Mouse (Mus musculus) thymus, adult 2 months (tissue): ENCODE data around the gene Haus7. TPM values are rescaled to one million over a fixed set of nuclear protein-coding genes. Genes with fewer than 3 reads are reported as not detected.
"Not testable (repeated sequence)": the region's sequence is repeated elsewhere in the genome, so short reads cannot be mapped to it uniquely, and the experiment has no call there.

Experiments
- DNase-seq: peaks from one replicate; pipeline ENCODE4 v3.0.0; 2021
- H3K27ac ChIP-seq: fragments of 200-500 bp; 2 replicates; pipeline ENCODE4 v1.5.1; 2012; ENCODE audit warnings: low read length, control low read depth; ENCODE audit not compliant: control insufficient read depth, insufficient read depth
- H3K27me3 ChIP-seq: fragments of 200-500 bp; 2 replicates; pipeline ENCODE4 v1.6.1; 2012; ENCODE audit warnings: mild to moderate bottlenecking, low read length, moderate library complexity, mixed read lengths; ENCODE audit not compliant: control insufficient read depth, insufficient read depth
- H3K36me3 ChIP-seq: fragments of 200-500 bp; 2 replicates; pipeline ENCODE4 v1.6.1; 2012; ENCODE audit warnings: mild to moderate bottlenecking, low read length, moderate library complexity; ENCODE audit not compliant: control insufficient read depth, insufficient read depth
- H3K4me1 ChIP-seq: fragments of 200-500 bp; replicated peaks from 2 replicates; pipeline ENCODE4 v1.6.1; 2012; ENCODE audit warnings: low read length; ENCODE audit not compliant: control insufficient read depth, insufficient read depth
- H3K4me3 ChIP-seq: fragments of 200-500 bp; 2 replicates; pipeline ENCODE4 v1.5.1; 2012; ENCODE audit warnings: mild to moderate bottlenecking, low read length, control low read depth, moderate library complexity; ENCODE audit not compliant: control insufficient read depth, insufficient read depth
- CTCF ChIP-seq: fragments of 200-500 bp; IDR thresholded peaks from 2 replicates; pipeline ENCODE4 v1.5.1; 2012; ENCODE audit warnings: mild to moderate bottlenecking, control low read depth, low read length, moderate library complexity, borderline replicate concordance; ENCODE audit not compliant: control insufficient read depth, poor library complexity, insufficient read depth; ENCODE audit errors: extremely low read depth
- POLR2A ChIP-seq: fragments of 200-500 bp; IDR thresholded peaks from 2 replicates; pipeline ENCODE4 v1.6.1; 2012; ENCODE audit warnings: mild to moderate bottlenecking, low read length, control low read depth, moderate library complexity; ENCODE audit not compliant: control insufficient read depth, poor library complexity, insufficient read depth; ENCODE audit errors: extremely low read depth
- WGBS: fragments of 180-500 bp; shearing (Covaris S2); methylation state at CpG from one replicate; pipeline ENCODE4 v1.1.7; 2018; 5-methylcytosine and 5-hydroxymethylcytosine counted together
- polyA plus RNA-seq: library from polyadenylated mRNA; depleted of rRNA; stranded (reverse); fragments of >200 nt; gene quantifications from 2 replicates; pipeline ENCODE4 v1.2.3, GENCODE M21; 2012

Haus7 gene
- polyA plus RNA-seq, 1 experiment, result 21.4 TPM

DNA sequence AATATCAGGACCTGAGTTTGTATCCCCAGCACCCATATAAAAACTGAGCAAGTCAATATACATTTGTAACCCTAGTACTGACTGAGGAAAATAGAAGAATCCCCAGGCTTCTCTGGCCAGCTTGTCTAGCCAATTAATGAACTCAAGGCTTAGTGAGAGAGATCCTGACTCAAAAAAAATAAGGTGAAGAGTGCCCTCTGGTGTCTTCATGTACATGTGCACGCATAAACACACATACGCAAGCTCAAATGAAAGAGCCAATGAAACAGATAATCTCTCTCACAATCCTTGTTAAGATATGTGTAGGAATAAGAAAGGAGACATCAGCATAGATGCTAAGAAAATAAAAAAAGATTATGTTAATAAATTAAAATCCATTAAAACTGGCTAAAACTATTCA lies 28.8 kb downstream of the Haus7 start:
- no peak overlapping the region for H3K4me3 ChIP-seq
- H3K27ac ChIP-seq, result no peak overlapping the region
- no peaks in the 10 kb centered on the region for H3K4me1 ChIP-seq
- DNase-seq, result no peak
- TF ChIP-seq CTCF (no peak), POLR2A (no peak)
- WGBS, result 84% methylated on average over 2 of the region's 2 CpGs
- H3K27me3 ChIP-seq, result no peaks in the 10 kb centered on the region
- H3K36me3 ChIP-seq, result no peaks in the 10 kb centered on the region

DNA sequence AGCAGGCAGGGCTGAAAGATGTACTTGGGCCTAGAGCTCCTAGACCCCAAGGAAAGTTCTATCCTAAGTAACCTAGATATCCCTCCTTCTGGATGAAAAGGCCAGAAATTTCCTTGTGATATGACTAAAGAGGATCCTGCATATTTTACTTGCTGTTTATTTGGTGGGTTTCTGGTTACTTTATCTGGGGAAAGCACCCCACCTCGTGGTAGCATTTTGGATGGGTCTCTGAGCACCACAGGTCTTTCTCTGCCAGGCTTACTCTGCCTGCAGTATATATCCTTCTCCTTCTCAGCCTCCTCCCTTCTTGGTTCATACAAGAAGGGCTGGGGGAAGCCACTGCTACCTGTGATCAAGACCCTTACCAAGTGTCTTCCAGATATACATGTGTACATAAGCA lies 46.1 kb downstream of the Haus7 start:
- 39% methylated on average over 1 of the region's 1 CpGs for WGBS

GRCm38 (mm10) chrX:73410880-73411517 lies 47.8 kb downstream of the Haus7 start, which contains the start of gene Zfp92:
TSS of gene Zfp92 (plus strand) at chrX:73411096.
- no peaks in the 10 kb centered on the region for H3K27me3 ChIP-seq
- H3K27ac ChIP-seq, result no peak within 1 kb of the TSS
- no peak for TF ChIP-seq CTCF
- 6% methylated on average over 16 of the region's 20 CpGs for WGBS
- H3K4me3 ChIP-seq, result peak within 1 kb of the TSS; percentile 23; the same call in 1 of the 2 replicates
- no peaks in the 10 kb centered on the region for H3K4me1 ChIP-seq
- peak; percentile 33 for DNase-seq
- H3K36me3 ChIP-seq, result no peaks in the 10 kb centered on the region

More for the DNA sequence above, 46.1 kb downstream of the Haus7 start:
- TF ChIP-seq CTCF, result no peak
- no peak for TF ChIP-seq POLR2A
- H3K27ac ChIP-seq, result no peak overlapping the region
- DNase-seq, result no peak
- no peaks in the 10 kb centered on the region for H3K36me3 ChIP-seq
- H3K4me1 ChIP-seq, result no peaks in the 10 kb centered on the region
- H3K4me3 ChIP-seq, result no peak overlapping the region
- no peaks in the 10 kb centered on the region for H3K27me3 ChIP-seq

GRCm38 (mm10) chrX:73401616-73402015 lies 57.2 kb downstream of the Haus7 start:
- no peak for DNase-seq
- Histone ChIP-seq H3K27me3 (no peaks in the 10 kb centered on the region), H3K36me3 (no peaks in the 10 kb centered on the region), H3K4me3 (no peak overlapping the region), H3K27ac (no peak overlapping the region), H3K4me1 (no peaks in the 10 kb centered on the region)
- TF ChIP-seq CTCF (no peak), POLR2A (no peak)
- 99% methylated on average over 12 of the region's 12 CpGs for WGBS

- no peaks in the 10 kb centered on the region for H3K27me3 ChIP-seq
- H3K36me3 ChIP-seq, result no peaks in the 10 kb centered on the region
- WGBS, result 96% methylated on average over 20 of the region's 20 CpGs
- no peak overlapping the region for H3K27ac ChIP-seq
- no peak overlapping the region for H3K4me3 ChIP-seq
- no peaks in the 10 kb centered on the region for H3K4me1 ChIP-seq
- DNase-seq, result no peak
- TF ChIP-seq CTCF (no peak), POLR2A (no peak)
Measured at GRCm38 (mm10) chrX:73400951-73401350, 57.9 kb downstream of the Haus7 start.

GRCm38 (mm10) chrX:73398636-73399035 lies 60.2 kb downstream of the Haus7 start, which contains the start of gene Gm18336:
TSS of gene Gm18336 (minus strand) at chrX:73398736.
- 83% methylated on average over 2 of the region's 2 CpGs for WGBS

DNA sequence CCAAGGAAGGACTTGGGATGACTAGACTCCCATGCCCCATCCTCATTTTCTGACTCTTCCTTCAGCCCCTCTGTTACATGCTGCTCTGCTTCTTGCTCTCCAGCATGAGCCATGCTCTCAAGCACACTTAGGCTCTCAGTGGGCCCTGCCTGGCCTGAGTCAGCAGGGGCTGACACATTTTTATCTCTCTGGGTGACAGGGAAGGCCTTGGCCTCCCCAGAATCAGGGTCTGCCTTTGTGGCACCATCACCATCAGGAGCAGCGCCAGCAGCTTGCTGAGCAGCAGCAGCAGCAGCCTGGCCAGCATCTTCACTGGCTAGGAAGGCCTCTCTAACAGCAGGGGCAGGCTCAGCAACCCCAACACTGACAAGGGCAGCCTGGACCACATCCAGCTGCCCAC lies 62.4 kb downstream of the Haus7 start:
- no peak for DNase-seq
- Histone ChIP-seq H3K4me3 (no peak overlapping the region), H3K4me1 (no peaks in the 10 kb centered on the region), H3K27ac (no peak overlapping the region), H3K36me3 (no peaks in the 10 kb centered on the region), H3K27me3 (no peaks in the 10 kb centered on the region)
- 100% methylated on average over 1 of the region's 1 CpGs for WGBS
- no peak for TF ChIP-seq CTCF
- TF ChIP-seq POLR2A, result no peak

More at GRCm38 (mm10) chrX:73398636-73399035, 60.2 kb downstream of the Haus7 start, which contains the start of gene Gm18336:
- H3K4me1 ChIP-seq, H3K4me3 ChIP-seq, H3K27ac ChIP-seq, DNase-seq, H3K27me3 ChIP-seq, H3K36me3 ChIP-seq: not testable (repeated sequence)
